Mouse (Mus musculus) midbrain, embryonic 16.5 days (tissue): Measurements from ENCODE around the gene Rnaseh2c. TPM values are rescaled to one million over a fixed set of nuclear protein-coding genes. Genes with fewer than 3 reads are reported as not detected.

Source experiments
- ATAC-seq: fragments of 200-750 bp; cut with Nextera tagmentation; 2 replicates; pipeline ENCODE4 v1.8.0; 2017; ENCODE audit warnings: moderate TSS enrichment
- H3K27ac ChIP-seq: fragments of 300-500 bp; sonication (generic); 2 replicates; pipeline ENCODE4 v1.5.1; 2014; ENCODE audit warnings: mild to moderate bottlenecking, low read length, mixed read lengths
- H3K27me3 ChIP-seq: fragments of 300-500 bp; sonication (generic); 2 replicates; pipeline ENCODE4 v1.6.1; 2014; ENCODE audit warnings: low read depth, low read length, mixed read lengths; ENCODE audit not compliant: control insufficient read depth, insufficient read depth
- H3K36me3 ChIP-seq: fragments of 300-500 bp; sonication (generic); 2 replicates; pipeline ENCODE4 v1.6.1; 2014; ENCODE audit warnings: mild to moderate bottlenecking, low read length, moderate library complexity, mixed read lengths; ENCODE audit not compliant: control insufficient read depth, insufficient read depth
- H3K4me1 ChIP-seq: fragments of 300-500 bp; sonication (generic); 2 replicates; pipeline ENCODE4 v1.6.1; 2014; ENCODE audit warnings: mild to moderate bottlenecking, low read length, mixed read lengths; ENCODE audit not compliant: control insufficient read depth, insufficient read depth
- H3K4me2 ChIP-seq: fragments of 300-500 bp; sonication (generic); 2 replicates; pipeline ENCODE4 v1.6.1; 2014; ENCODE audit warnings: mild to moderate bottlenecking, low read length, mixed read lengths
- H3K4me3 ChIP-seq: fragments of 300-500 bp; sonication (generic); 2 replicates; pipeline ENCODE4 v1.5.1; 2014; ENCODE audit warnings: low read depth, mild to moderate bottlenecking, low read length, moderate library complexity, mixed read lengths
- H3K9ac ChIP-seq: fragments of 300-500 bp; sonication (generic); 2 replicates; pipeline ENCODE4 v1.6.1; 2014; ENCODE audit warnings: low read depth, low read length, mixed read lengths
- H3K9me3 ChIP-seq: fragments of 300-500 bp; sonication (generic); replicated peaks from 2 replicates; pipeline ENCODE4 v1.6.1; 2014; ENCODE audit warnings: mild to moderate bottlenecking, low read length, mixed read lengths; ENCODE audit not compliant: control insufficient read depth, poor library complexity, severe bottlenecking
- WGBS: fragments of 180-500 bp; shearing (Covaris S2); extraction: QIAGEN DNeasy Blood & Tissue Kit; methylation state at CpG from one replicate; pipeline ENCODE4 v1.1.7; 2014; 5-methylcytosine and 5-hydroxymethylcytosine counted together
- polyA plus RNA-seq: library from polyadenylated mRNA; unstranded; fragments of >200 nt; fragmentation: Nextera tagmentation; extraction: Ambion mirVana; gene quantifications from 2 replicates; pipeline ENCODE4 v1.2.1, GENCODE M21; 2015

The Rnaseh2c gene
- 55.5 and 58.4 TPM in 2 replicates for polyA plus RNA-seq

DNA sequence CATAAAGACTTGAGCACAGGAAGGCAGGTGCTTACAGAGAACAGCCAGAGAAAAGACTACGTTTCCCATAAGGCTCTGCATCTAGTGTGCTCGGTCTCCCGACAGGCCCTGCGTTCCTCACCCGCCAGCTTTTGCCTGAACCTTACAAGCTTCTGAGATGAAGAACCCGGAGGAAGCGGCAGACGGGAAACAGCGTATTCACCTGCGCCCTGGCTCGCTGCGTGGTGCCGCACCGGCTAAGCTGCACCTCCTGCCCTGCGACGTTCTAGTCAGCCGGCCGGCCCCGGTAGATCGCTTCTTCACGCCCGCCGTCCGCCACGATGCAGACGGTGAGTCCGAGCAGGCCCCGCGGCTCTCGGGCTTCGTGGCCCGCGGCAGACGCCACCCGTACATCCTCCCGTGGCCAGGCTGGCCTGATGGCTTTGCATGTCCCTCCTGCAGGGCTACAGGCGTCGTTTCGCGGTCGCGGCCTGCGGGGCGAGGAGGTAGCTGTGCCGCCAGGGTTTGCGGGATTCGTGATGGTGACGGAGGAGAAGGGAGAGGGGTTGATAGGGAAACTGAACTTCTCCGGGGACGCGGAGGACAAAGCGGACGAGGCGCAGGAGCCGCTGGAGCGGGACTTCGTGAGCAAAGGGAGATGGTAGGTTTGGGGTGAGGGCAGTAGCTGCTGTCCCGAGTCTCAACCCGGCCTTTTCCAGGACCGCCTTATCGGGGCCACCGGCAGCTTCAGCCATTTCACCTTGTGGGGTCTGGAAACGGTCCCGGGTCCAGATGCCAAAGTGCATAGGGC lies at the start of gene Rnaseh2c:
Gene Rnaseh2c (plus strand): TSS at position 122 of the 790 bp plus-strand sequence.
- under 1% methylated on average over 63 of the region's 64 CpGs for WGBS
- Histone ChIP-seq H3K27ac (peak within 1 kb of the TSS; percentile 86), H3K4me3 (peak within 1 kb of the TSS; percentile 83), H3K9me3 (no peaks in the 10 kb centered on the region), H3K4me1 (peaks cover 18% of the 10 kb centered on the region), H3K36me3 (peaks cover 31% of the 10 kb centered on the region), H3K9ac (peak within 1 kb of the TSS; percentile 95), H3K27me3 (no peaks in the 10 kb centered on the region), H3K4me2 (peak within 1 kb of the TSS; percentile 92)
- peak; percentile 93 for ATAC-seq

GRCm38 (mm10) chr19:5553802-5554201 lies 47.9 kb upstream of the Rnaseh2c start:
- no peaks in the 10 kb centered on the region for H3K36me3 ChIP-seq
- H3K4me1 ChIP-seq, result no peaks in the 10 kb centered on the region
- no peak overlapping the region for H3K4me3 ChIP-seq
- H3K4me2 ChIP-seq, result no peak overlapping the region
- H3K27ac ChIP-seq, result no peak overlapping the region
- 66% methylated on average over 8 of the region's 8 CpGs for WGBS
- ATAC-seq, result no peak
- H3K9me3 ChIP-seq, result no peaks in the 10 kb centered on the region
- H3K9ac ChIP-seq, result no peak overlapping the region
- H3K27me3 ChIP-seq, result peaks cover 26% of the 10 kb centered on the region

- H3K9ac ChIP-seq, result no peak overlapping the region
- WGBS, result 89% methylated on average over 14 of the region's 14 CpGs
- H3K4me1 ChIP-seq, result no peaks in the 10 kb centered on the region
- no peak overlapping the region for H3K4me2 ChIP-seq
- no peaks in the 10 kb centered on the region for H3K36me3 ChIP-seq
- no peak overlapping the region for H3K4me3 ChIP-seq
- no peaks in the 10 kb centered on the region for H3K9me3 ChIP-seq
- H3K27me3 ChIP-seq, result peaks cover 30% of the 10 kb centered on the region
- no peak for ATAC-seq
- no peak overlapping the region for H3K27ac ChIP-seq
These were observed 47.5 kb upstream of the Rnaseh2c start for GRCm38 (mm10) chr19:5554212-5554611.

- no peak for ATAC-seq
- H3K27ac ChIP-seq, result no peak overlapping the region
- no peak overlapping the region for H3K4me3 ChIP-seq
- 48% methylated on average over 7 of the region's 7 CpGs for WGBS
- H3K4me2 ChIP-seq, result no peak overlapping the region
- H3K9me3 ChIP-seq, result no peaks in the 10 kb centered on the region
- H3K4me1 ChIP-seq, result peaks cover 14% of the 10 kb centered on the region
- no peak overlapping the region for H3K9ac ChIP-seq
- H3K27me3 ChIP-seq, result peaks cover 60% of the 10 kb centered on the region
- H3K36me3 ChIP-seq, result no peaks in the 10 kb centered on the region
These were observed 43.5 kb upstream of the Rnaseh2c start for GRCm38 (mm10) chr19:5558169-5558568.

- 58% methylated on average over 8 of the region's 8 CpGs for WGBS
- no peaks in the 10 kb centered on the region for H3K9me3 ChIP-seq
- no peak overlapping the region for H3K4me3 ChIP-seq
- H3K27me3 ChIP-seq, result peaks cover 60% of the 10 kb centered on the region
- no peaks in the 10 kb centered on the region for H3K36me3 ChIP-seq
- H3K4me2 ChIP-seq, result no peak overlapping the region
- no peak for ATAC-seq
- H3K9ac ChIP-seq, result no peak overlapping the region
- H3K4me1 ChIP-seq, result peaks cover 14% of the 10 kb centered on the region
- no peak overlapping the region for H3K27ac ChIP-seq
These were observed 42.9 kb upstream of the Rnaseh2c start for GRCm38 (mm10) chr19:5558770-5559169.

- Histone ChIP-seq H3K4me3 (no peak overlapping the region), H3K9me3 (no peaks in the 10 kb centered on the region), H3K27ac (no peak overlapping the region), H3K4me1 (peaks cover 14% of the 10 kb centered on the region), H3K36me3 (no peaks in the 10 kb centered on the region), H3K27me3 (peaks cover 60% of the 10 kb centered on the region), H3K9ac (no peak overlapping the region), H3K4me2 (no peak overlapping the region)
- 23% methylated on average over 8 of the region's 8 CpGs for WGBS
- no peak for ATAC-seq
These were observed 42.4 kb upstream of the Rnaseh2c start for GRCm38 (mm10) chr19:5559229-5559628.

DNA sequence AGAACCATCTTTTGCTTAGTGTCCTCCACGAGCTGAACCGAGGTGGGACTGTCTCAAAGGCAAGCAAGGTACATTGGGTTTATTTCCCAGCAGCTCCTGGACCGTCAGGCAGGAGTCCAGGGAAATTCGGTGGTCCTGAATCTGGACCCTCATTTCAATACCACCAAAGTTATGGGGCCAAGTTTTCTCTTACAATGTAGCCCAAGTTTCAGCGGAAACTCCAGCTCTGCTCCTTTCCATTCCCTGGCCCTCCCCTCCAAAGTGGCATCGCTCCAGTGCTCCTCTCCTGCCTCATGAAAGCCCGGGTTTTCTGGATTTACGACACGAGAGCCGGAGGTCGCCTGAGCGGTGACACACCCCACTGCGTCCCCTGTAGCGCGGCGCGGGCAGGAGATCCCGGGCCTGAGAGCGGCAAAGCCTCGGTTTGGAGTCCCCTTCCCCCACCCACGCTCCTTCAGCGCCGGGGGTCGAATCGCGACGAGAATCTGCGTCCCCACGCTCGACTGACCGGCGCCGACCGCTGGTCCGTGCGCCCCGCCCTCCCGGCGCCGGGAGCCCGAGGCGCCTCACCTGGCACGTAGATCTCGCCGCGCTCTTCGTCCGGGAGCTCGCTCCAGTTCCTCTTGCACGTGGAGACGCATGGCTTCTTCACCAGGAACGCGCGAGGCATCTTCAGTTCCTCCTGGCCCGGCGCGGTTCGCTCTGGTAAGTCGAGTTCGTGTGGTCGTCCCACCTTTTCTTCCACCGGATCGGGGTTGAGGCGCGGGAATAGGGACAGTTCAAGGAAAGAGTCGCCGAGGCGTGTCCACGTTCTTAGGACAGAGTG lies 41.8 kb upstream of the Rnaseh2c start:
- Histone ChIP-seq H3K9ac (peak overlapping the region; percentile 27; the same call in 1 of the 2 replicates), H3K4me2 (peak overlapping the region; percentile 82), H3K36me3 (no peaks in the 10 kb centered on the region), H3K4me1 (peaks cover 14% of the 10 kb centered on the region), H3K27me3 (peaks cover 62% of the 10 kb centered on the region), H3K9me3 (no peaks in the 10 kb centered on the region), H3K4me3 (peak overlapping the region; percentile 38), H3K27ac (no peak overlapping the region)
- under 1% methylated on average over 66 of the region's 69 CpGs for WGBS
- no peak for ATAC-seq

GRCm38 (mm10) chr19:5560457-5561041 lies 41.1 kb upstream of the Rnaseh2c start, which contains the start of gene Ovol1:
Ovol1 (minus strand) TSS chr19:5560646.
- H3K4me1 ChIP-seq, result peaks cover 14% of the 10 kb centered on the region
- H3K27me3 ChIP-seq, result peaks cover 63% of the 10 kb centered on the region
- H3K9me3 ChIP-seq, result no peaks in the 10 kb centered on the region
- no peaks in the 10 kb centered on the region for H3K36me3 ChIP-seq
- peak within 1 kb of the TSS; percentile 45; the same call in 1 of the 2 replicates for H3K9ac ChIP-seq
- ATAC-seq, result no peak
- peak within 1 kb of the TSS; percentile 82 for H3K4me2 ChIP-seq
- under 1% methylated on average over 57 of the region's 57 CpGs for WGBS
- no peak within 1 kb of the TSS for H3K27ac ChIP-seq
- H3K4me3 ChIP-seq, result peak within 1 kb of the TSS; percentile 38
